Mouse (Mus musculus): ENCODE measurements around the gene Sh3glb1. TPM values are rescaled to one million over a fixed set of nuclear protein-coding genes. Genes with fewer than 3 reads are reported as not detected.

Gene Sh3glb1
- total RNA-seq (2023), result 100 to 1,000 TPM; 154 to 167 TPM

DNA sequence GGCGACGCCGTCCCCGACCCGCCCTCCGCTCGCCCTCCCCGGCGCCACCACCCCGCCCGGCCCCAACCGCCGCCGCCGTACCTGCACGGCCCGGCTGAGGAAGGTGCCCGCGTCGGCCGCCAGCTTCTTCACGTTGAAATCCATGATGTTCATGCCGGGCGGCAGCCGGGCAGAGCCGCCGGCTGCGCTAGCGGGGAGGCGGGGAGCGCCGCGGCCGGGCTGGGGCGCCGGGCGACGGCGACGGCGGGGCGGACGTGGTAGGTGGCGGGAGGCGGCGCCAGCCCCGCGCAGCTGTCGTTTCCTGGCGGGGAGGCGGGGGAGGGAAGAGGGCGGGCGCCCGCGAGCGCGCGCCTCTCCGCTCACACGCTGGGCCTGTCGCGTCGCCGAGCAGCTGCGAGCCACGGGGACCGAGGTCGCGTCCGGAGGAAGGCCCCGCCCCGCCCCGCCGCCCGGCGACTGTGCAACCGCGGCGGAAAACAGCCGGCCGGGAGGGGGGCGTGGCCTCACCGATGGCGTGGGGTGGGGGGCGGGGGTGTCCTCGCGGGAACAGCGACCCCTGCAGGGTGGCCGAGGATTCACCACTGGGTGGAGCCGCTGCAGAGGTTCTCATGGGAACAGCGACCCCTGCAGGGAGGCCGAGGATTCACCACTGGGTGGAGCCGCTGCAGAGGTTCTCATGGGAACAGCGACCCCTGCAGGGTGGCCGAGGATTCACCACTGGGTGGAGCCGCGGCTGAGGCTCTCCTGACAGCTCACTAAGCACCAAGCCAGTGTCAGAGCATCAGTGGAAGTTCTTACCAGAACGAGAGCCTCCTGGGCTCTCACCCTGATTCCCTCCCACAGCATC is at the start of gene Sh3glb1:
Gene Sh3glb1, minus strand, starts transcription at position 435 of the 847 bp plus-strand sequence.

GRCm38 (mm10) chr3:144760592-144761309 is 40.6 kb upstream of the Sh3glb1 start, which contains the start of gene Clca3a1:
Gene Clca3a1, minus strand, starts transcription at chr3:144760977.

Other genes with a start within 250 kb of the Sh3glb1 start
- gene Hs2st1, start 150.2 kb downstream of the Sh3glb1 start, total RNA-seq (2023), result 1 to 10 TPM; 6.7 to 8.3 TPM
- 100 to 1,000 TPM; 132 to 137 TPM for gene Selenof, start 150.0 kb downstream of the Sh3glb1 start, total RNA-seq (2023)
- gene Clca3a1, start 40.6 kb upstream of the Sh3glb1 start, total RNA-seq (2023), result under 1 TPM; 0.53 to 0.71 TPM
- not detected for gene Clca3a2, start 99.2 kb upstream of the Sh3glb1 start, total RNA-seq (2023)
- gene Clca3b, start 129.0 kb upstream of the Sh3glb1 start, total RNA-seq (2023), result not detected
- gene Clca4b, start 212.2 kb upstream of the Sh3glb1 start, total RNA-seq (2023), result not detected